Mouse (Mus musculus): ENCODE results near the gene Smyd3. TPM values are rescaled to one million over a fixed set of nuclear protein-coding genes. Genes with fewer than 3 reads are reported as not detected.
"Not testable (repeated sequence)": the region's sequence is repeated elsewhere in the genome, so short reads cannot be mapped to it uniquely, and the experiment has no call there.

The Smyd3 gene
- polyA plus RNA-seq, 1 experiment from 2014 or later: 12.1 TPM

DNA sequence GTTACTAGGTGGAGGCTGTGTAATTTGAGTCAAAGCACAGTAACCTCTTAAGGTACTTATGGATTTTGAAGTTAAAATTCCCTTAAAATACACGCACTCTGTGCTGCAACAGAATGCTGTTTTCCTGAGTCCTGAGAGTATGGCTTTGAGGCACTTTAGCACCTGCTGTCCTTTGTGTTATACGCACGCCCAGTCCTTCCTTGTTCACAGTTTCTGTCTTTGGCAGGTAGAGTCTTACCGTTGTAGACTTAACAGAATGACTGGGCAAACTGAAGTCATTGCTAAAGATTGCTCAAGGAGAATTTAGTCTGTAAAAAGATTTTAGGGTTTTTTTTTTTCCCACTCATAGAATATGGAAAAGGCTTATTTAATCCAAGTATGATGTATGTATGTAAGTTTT, 34.1 kb upstream of the Smyd3 start:
- H3K4me1 ChIP-seq (replicated peaks; ENCODE audit: control insufficient read depth, insufficient read depth): 0 out of 2 replicates have a peak, but pooled peaks cover 6% of the 10 kb centered on the region
- no peak for ATAC-seq (ENCODE audit: low FRiP score, low TSS enrichment)
- no peak for TF ChIP-seq CTCF (IDR thresholded peaks at IDR 0.05; ENCODE audit: low read depth)
- no peak for TF ChIP-seq EP300 (optimal IDR thresholded peaks at IDR 0.05)
- no peak overlapping the region for H3K27ac ChIP-seq (replicated peaks)
- no peak for DNase-seq (ENCODE audit: low spot score)
- H3K27me3 ChIP-seq (ENCODE audit: control insufficient read depth, insufficient read depth, low read length): no peaks in the 10 kb centered on the region
- WGBS: 63% methylated on average over 4 of the region's 4 CpGs
- H3K9ac ChIP-seq (ENCODE audit: low read length): no peak overlapping the region
- H3K36me3 ChIP-seq (ENCODE audit: control insufficient read depth, insufficient read depth, low read length): no peaks in the 10 kb centered on the region
- H3K9me3 ChIP-seq (ENCODE audit: control insufficient read depth, low read length): no peaks in the 10 kb centered on the region
- no peak overlapping the region for H3K4me2 ChIP-seq (replicated peaks; ENCODE audit: low read depth)
- no peak overlapping the region for H3K4me3 ChIP-seq (ENCODE audit: low read depth, low read length)

DNA sequence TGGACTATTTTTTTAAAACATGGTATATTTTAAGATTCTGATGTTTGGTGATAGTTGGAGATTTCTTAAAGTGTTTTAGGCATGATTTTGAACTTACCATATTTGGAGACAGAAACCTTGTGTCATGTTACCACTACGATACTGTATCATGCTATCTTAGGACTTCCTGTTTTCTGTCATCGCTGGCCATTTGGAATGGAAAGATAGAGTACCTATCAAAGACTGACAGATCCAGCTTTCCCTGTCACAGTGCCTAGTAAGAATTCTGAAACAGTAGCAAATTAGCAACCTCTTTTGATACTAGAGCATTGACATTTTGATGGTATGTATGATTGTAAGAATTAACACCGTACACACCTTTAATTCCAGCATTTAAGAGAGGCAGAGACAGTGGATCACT, 33.5 kb upstream of the Smyd3 start:
- DNase-seq (ENCODE audit: low spot score): no peak
- Histone ChIP-seq H3K9ac (ENCODE audit: low read length) (no peak overlapping the region), H3K27ac (replicated peaks) (no peak overlapping the region), H3K4me2 (replicated peaks; ENCODE audit: low read depth) (no peak overlapping the region), H3K36me3 (ENCODE audit: control insufficient read depth, insufficient read depth, low read length) (no peaks in the 10 kb centered on the region), H3K4me1 (replicated peaks; ENCODE audit: control insufficient read depth, insufficient read depth) (0 out of 2 replicates have a peak, but pooled peaks cover 6% of the 10 kb centered on the region), H3K27me3 (ENCODE audit: control insufficient read depth, insufficient read depth, low read length) (no peaks in the 10 kb centered on the region), H3K9me3 (ENCODE audit: control insufficient read depth, low read length) (no peaks in the 10 kb centered on the region), H3K4me3 (ENCODE audit: low read depth, low read length) (no peak overlapping the region)
- no peak for TF ChIP-seq CTCF (IDR thresholded peaks at IDR 0.05; ENCODE audit: low read depth)
- TF ChIP-seq EP300 (optimal IDR thresholded peaks at IDR 0.05): no peak
- no peak for ATAC-seq (ENCODE audit: low FRiP score, low TSS enrichment)
- WGBS: 73% methylated on average over 3 of the region's 3 CpGs

DNA sequence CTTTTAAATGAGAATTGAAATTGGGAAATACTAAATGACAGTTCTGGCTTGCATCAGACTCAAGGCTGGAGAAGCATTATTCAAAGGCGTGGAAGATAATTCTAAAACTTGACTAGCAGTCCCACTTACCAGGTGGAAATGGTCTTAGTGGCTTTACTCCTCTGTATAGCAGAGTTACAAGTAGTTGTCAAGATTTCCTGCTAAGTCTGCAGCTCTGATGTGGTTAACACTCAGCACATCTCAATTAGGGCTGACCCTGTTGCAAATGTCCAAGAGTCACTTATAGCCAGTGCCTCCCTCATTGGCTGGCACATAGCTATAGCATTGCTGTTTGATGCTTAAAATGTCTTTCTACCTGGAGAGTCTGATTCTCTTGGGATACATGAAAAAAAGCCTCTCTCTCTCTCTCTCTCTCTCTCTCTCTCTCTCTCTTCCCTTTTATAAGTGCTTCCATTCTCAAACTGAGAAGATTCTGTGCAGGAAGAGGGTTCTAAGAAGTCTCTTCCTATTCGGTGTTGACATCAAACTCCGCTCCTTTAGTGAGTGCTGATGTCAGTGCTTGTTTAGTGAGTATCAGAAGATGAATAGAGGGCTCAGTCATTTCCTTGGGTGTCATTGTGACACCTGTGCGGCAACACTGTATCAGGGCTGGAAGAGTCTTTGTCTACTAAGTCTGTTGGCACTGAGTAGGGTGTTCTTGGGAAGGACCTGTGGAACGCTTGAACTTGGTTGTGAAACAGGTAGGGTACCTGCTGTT, 31.3 kb upstream of the Smyd3 start:
- H3K9me3 ChIP-seq (ENCODE audit: control insufficient read depth, low read length): no peaks in the 10 kb centered on the region
- no peaks in the 10 kb centered on the region for H3K36me3 ChIP-seq (ENCODE audit: control insufficient read depth, insufficient read depth, low read length)
- no peak overlapping the region for H3K4me3 ChIP-seq (ENCODE audit: low read depth, low read length)
- H3K27ac ChIP-seq (replicated peaks): no peak overlapping the region
- H3K4me2 ChIP-seq (replicated peaks; ENCODE audit: low read depth): no peak overlapping the region
- DNase-seq (ENCODE audit: low spot score) (no peak), ATAC-seq (ENCODE audit: low FRiP score, low TSS enrichment) (no peak)
- H3K9ac ChIP-seq (ENCODE audit: low read length): no peak overlapping the region
- no peak for TF ChIP-seq EP300 (optimal IDR thresholded peaks at IDR 0.05)
- TF ChIP-seq CTCF (IDR thresholded peaks at IDR 0.05; ENCODE audit: low read depth): no peak
- no peaks in the 10 kb centered on the region for H3K27me3 ChIP-seq (ENCODE audit: control insufficient read depth, insufficient read depth, low read length)
- 79% methylated on average over 5 of the region's 5 CpGs for WGBS
- 0 out of 2 replicates have a peak, but pooled peaks cover 10% of the 10 kb centered on the region for H3K4me1 ChIP-seq (replicated peaks; ENCODE audit: control insufficient read depth, insufficient read depth)

DNA sequence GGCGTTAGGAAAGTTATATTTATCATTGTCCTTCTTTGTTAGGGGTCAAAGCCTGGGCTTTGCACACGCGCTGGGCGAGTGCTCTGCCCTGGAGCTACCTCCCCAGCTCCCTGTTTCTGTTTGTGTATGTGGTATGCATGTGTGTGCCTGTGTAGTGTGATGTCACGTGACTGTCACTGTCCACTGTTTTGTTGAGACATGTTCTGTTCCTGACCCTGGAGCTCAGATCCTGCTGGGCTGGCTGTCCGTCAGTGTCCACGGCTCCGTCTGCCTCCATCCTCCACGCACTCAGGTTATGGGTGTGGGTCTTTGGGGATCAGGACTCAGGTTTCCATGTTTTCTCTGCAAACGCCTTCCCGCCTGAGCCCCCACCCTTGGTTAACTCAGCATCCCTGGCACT, 30.4 kb upstream of the Smyd3 start:
- 52% methylated on average over 11 of the region's 11 CpGs for WGBS
- no peaks in the 10 kb centered on the region for H3K27me3 ChIP-seq (ENCODE audit: control insufficient read depth, insufficient read depth, low read length)
- H3K27ac ChIP-seq (replicated peaks): no peak overlapping the region
- DNase-seq (ENCODE audit: low spot score): no peak
- no peak overlapping the region; the same call in 1 of the 2 replicates for H3K4me3 ChIP-seq (ENCODE audit: low read depth, low read length)
- no peaks in the 10 kb centered on the region for H3K9me3 ChIP-seq (ENCODE audit: control insufficient read depth, low read length)
- H3K9ac ChIP-seq (ENCODE audit: low read length): no peak overlapping the region
- 0 out of 2 replicates have a peak, but pooled peaks cover 6% of the 10 kb centered on the region for H3K4me1 ChIP-seq (replicated peaks; ENCODE audit: control insufficient read depth, insufficient read depth)
- no peak for ATAC-seq (ENCODE audit: low FRiP score, low TSS enrichment)
- H3K4me2 ChIP-seq (replicated peaks; ENCODE audit: low read depth): peak overlapping the region; percentile 31; the same call in 1 of the 2 replicates
- no peak for TF ChIP-seq CTCF (IDR thresholded peaks at IDR 0.05; ENCODE audit: low read depth)
- TF ChIP-seq EP300 (optimal IDR thresholded peaks at IDR 0.05): no peak
- H3K36me3 ChIP-seq (ENCODE audit: control insufficient read depth, insufficient read depth, low read length): no peaks in the 10 kb centered on the region

DNA sequence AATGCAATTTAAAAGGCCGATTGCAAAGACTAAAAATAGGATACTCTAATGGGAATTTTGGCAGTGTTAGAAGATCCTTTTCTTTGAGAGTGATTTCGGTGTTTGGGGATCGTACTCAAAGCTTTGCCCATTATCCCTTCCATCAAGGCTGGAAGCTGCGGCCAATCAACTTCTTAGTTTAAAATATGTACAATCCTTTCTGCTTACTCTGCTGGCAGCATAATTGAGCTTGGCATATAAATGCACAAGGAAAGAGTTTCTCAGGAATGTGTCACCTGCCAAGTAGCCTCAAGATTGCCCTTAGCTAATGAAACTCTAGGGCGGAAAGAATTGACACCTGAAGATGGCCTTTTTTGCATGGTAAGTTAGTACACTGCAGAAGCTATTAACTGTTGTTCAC, 29.3 kb upstream of the Smyd3 start:
- no peaks in the 10 kb centered on the region for H3K27me3 ChIP-seq (ENCODE audit: control insufficient read depth, insufficient read depth, low read length)
- H3K27ac ChIP-seq (replicated peaks): peak overlapping the region; percentile 46; the same call in 1 of the 2 replicates
- peak overlapping the region; percentile 69 for H3K4me2 ChIP-seq (replicated peaks; ENCODE audit: low read depth)
- WGBS: 3% methylated on average over 5 of the region's 5 CpGs
- DNase-seq (ENCODE audit: low spot score) (no peak), ATAC-seq (ENCODE audit: low FRiP score, low TSS enrichment) (no peak)
- peak overlapping the region; percentile 84 for H3K9ac ChIP-seq (ENCODE audit: low read length)
- H3K36me3 ChIP-seq (ENCODE audit: control insufficient read depth, insufficient read depth, low read length): no peaks in the 10 kb centered on the region
- no peaks in the 10 kb centered on the region for H3K9me3 ChIP-seq (ENCODE audit: control insufficient read depth, low read length)
- H3K4me3 ChIP-seq (ENCODE audit: low read depth, low read length): peak overlapping the region; percentile 82
- TF ChIP-seq EP300 (optimal IDR thresholded peaks at IDR 0.05): no peak
- H3K4me1 ChIP-seq (replicated peaks; ENCODE audit: control insufficient read depth, insufficient read depth): 0 out of 2 replicates have a peak, but pooled peaks cover 6% of the 10 kb centered on the region

DNA sequence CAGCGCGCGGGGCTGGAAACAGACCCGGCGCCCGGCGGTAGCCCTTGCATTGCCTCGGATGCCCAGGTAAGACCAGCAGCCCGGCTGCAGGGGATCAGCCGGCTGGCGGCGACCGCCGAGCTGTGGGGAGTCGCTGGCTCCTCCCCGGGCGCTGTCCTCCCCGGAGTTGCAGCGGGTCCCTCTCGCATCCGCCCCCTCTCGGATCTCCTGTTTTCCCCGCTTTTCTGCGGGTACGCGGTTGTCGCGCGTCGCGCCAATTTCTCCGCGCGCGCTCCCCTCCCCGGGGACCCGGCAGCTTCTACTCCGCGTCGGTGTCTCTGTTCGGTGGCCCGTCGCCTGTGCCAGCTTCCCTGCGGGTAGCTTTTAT, 28.7 kb upstream of the Smyd3 start:
- DNase-seq (ENCODE audit: low spot score): no peak
- TF ChIP-seq CTCF (IDR thresholded peaks at IDR 0.05; ENCODE audit: low read depth) (peak; percentile 20; the same call in 1 of the 2 replicates), EP300 (optimal IDR thresholded peaks at IDR 0.05) (no peak)
- H3K4me1 ChIP-seq (replicated peaks; ENCODE audit: control insufficient read depth, insufficient read depth): 0 out of 2 replicates have a peak, but pooled peaks cover 6% of the 10 kb centered on the region
- peak overlapping the region; percentile 82 for H3K4me3 ChIP-seq (ENCODE audit: low read depth, low read length)
- no peaks in the 10 kb centered on the region for H3K36me3 ChIP-seq (ENCODE audit: control insufficient read depth, insufficient read depth, low read length)
- WGBS: under 1% methylated on average over 36 of the region's 44 CpGs
- H3K9ac ChIP-seq (ENCODE audit: low read length): peak overlapping the region; percentile 84
- no peaks in the 10 kb centered on the region for H3K9me3 ChIP-seq (ENCODE audit: control insufficient read depth, low read length)
- H3K27me3 ChIP-seq (ENCODE audit: control insufficient read depth, insufficient read depth, low read length): no peaks in the 10 kb centered on the region
- H3K4me2 ChIP-seq (replicated peaks; ENCODE audit: low read depth): peak overlapping the region; percentile 69
- peak overlapping the region; percentile 92 for H3K27ac ChIP-seq (replicated peaks)
- ATAC-seq (ENCODE audit: low FRiP score, low TSS enrichment): peak; percentile 66; the same call in 1 of the 2 replicates

DNA sequence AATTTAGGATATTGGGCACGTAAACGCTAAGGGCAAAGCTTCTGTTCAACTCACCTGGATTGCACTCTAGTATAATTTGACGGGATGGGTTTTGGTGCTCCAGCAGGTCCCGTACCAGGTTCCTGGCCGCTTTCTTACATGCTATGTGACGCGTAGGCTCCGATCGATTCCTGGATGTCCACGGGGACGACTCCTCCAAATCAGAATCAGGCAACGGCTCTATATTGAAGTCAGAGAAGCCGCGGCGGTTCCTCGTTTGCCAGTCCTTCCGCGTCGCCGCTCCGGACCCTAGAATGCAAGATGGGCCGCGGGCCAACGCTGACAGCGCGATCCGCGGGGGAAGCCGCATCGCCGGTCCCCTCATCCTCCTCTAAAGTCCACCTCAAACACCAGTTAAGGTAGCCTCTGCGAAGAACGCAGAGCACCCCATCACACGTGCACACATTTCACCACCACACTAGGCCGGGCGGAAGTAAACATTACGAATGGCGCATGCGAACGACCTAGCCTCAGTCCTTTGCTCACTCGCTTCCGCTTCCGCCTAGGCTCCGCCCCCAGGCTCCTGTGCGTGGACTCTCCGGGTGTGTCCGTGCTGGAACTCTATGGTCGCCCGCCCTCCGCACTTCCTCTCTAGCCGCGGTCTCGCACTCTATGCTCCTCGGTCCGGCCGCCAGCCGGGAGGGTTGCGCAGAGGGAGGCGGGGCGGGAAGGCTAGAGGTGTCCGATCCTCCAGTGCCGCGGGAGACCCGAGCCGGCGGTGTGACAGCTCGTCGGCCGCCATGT, 28.1 kb upstream of the Smyd3 start, which contains the start of the genes Tfb2m and Cnst:
TSS of gene Tfb2m (minus strand) at position 500 of the 783 bp plus-strand sequence.
TSS of gene Cnst (plus strand) at position 603 of the 783 bp plus-strand sequence.
- H3K9me3 ChIP-seq (ENCODE audit: control insufficient read depth, low read length); H3K36me3 ChIP-seq (ENCODE audit: control insufficient read depth, insufficient read depth, low read length); H3K27me3 ChIP-seq (ENCODE audit: control insufficient read depth, insufficient read depth, low read length); H3K4me1 ChIP-seq (replicated peaks; ENCODE audit: control insufficient read depth, insufficient read depth): not testable (repeated sequence)
- peak within 1 kb of the TSS; percentile 92 for H3K27ac ChIP-seq (replicated peaks)
- peak within 1 kb of the TSS; percentile 82 for H3K4me3 ChIP-seq (ENCODE audit: low read depth, low read length)
- peak within 1 kb of the TSS; percentile 69 for H3K4me2 ChIP-seq (replicated peaks; ENCODE audit: low read depth)
- H3K9ac ChIP-seq (ENCODE audit: low read length): peak within 1 kb of the TSS; percentile 84
- ATAC-seq (ENCODE audit: low FRiP score, low TSS enrichment) (peak; percentile 99), DNase-seq (ENCODE audit: low spot score) (peak; percentile 98)
- under 1% methylated on average over 66 of the region's 69 CpGs for WGBS

Measured in stomach, postnatal 0 days (tissue).